Mouse (Mus musculus): ENCODE data around the gene Mndal. TPM values are rescaled to one million over a fixed set of nuclear protein-coding genes. Genes with fewer than 3 reads are reported as not detected.
"Not testable (repeated sequence)": the region's sequence is repeated elsewhere in the genome, so short reads cannot be mapped to it uniquely, and the experiment has no call there.

Gene Mndal
- 1.9 and 2.5 TPM in 2 replicates for polyA plus RNA-seq (2014; fragmentation: Nextera tagmentation; extraction: Ambion mirVana)

DNA sequence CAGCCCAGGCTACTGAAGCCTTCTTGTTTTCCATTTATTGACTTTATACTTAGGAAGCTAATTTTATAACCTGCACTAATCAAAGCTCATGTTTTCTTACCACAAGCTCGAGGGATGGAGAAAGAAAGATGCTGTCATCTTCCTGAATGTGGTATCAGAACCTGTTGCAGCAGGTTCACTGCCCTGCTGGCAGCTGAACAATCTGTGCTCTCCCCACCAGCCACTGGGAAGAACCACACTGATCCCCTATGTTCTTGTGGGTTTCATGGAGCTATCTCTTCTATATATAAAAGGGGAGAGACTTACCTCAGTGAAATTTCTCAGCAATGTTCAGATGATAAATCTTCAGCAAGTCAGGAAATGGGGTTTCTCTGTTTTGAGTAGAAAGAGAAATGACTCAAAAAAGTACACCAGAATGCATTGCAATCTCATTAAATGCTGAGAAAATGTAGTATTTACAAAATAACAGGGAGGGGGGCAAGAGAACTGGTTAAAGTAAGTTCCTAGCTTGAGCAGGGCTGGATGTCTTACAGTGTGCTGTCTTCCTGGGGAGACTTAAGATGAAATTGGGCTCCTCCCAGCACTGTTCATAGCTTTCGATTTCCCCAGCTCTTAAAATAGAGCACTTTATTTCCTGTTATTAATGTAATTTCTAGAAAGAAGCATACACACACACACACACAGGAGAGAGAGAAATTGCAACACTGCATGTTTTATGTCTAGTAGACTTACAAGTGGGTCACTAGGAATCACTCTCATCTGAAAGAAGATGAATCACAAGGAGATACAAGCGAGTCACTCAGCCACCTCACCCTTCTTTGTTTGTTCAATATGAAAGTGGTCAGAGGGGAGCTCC lies at the start of gene Mndal, which contains the start of gene Ifi203:
TSS of gene Mndal (minus strand) at position 568 of the 856 bp plus-strand sequence.
TSS of gene Ifi203 (minus strand) at position 749 of the 856 bp plus-strand sequence.
- not testable (repeated sequence) for ATAC-seq (ENCODE audit: insufficient number of reproducible peaks, insufficient read depth, low FRiP score, low read depth); H3K27ac ChIP-seq (ENCODE audit: low read length); H3K9me3 ChIP-seq (ENCODE audit: control insufficient read depth, low read depth, low read length); H3K36me3 ChIP-seq (ENCODE audit: control insufficient read depth, insufficient read depth, low read length); H3K4me1 ChIP-seq (ENCODE audit: control insufficient read depth, insufficient read depth, low read length); H3K9ac ChIP-seq (replicated peaks; ENCODE audit: low read depth, low read length); H3K4me3 ChIP-seq (ENCODE audit: low read depth, low read length); H3K4me2 ChIP-seq (replicated peaks; ENCODE audit: low read depth, low read length); H3K27me3 ChIP-seq (ENCODE audit: control insufficient read depth, insufficient read depth, low read length)
- WGBS: 72% methylated on average over 3 of the region's 3 CpGs

DNA sequence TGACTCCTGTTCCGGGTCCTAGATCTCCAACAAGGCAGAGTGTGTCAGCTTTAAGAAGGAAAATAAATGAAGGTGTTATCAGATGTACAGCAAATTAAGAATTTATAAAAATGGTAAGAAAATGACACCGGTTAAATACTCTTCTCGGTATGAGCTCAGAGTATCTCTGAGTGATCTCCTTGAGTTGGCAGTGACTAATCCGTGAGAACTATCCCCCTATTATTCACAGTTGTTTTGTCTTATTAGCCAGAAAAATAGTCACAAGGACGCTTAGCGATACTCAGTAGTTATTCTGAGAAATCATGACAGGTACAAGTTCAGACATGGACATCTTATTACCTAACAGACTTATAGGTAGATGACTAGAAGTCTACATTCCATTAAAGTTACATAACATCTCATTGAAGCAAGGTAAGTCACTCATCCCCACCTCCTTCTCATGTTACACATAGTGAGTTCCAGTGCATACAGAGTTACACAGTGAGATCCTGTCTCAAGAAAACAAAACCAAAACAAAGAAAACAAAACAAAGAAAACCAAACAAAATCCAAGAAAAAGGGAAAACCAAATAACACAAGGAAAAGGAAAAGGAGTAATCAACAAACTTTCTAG lies 40.5 kb upstream of the Mndal start, which contains the start of gene Ifi202b:
TSS of gene Ifi202b (minus strand) at position 51 of the 612 bp plus-strand sequence.
- not testable (repeated sequence) for ATAC-seq (ENCODE audit: insufficient number of reproducible peaks, insufficient read depth, low FRiP score, low read depth); H3K9ac ChIP-seq (replicated peaks; ENCODE audit: low read depth, low read length); H3K4me2 ChIP-seq (replicated peaks; ENCODE audit: low read depth, low read length); H3K9me3 ChIP-seq (ENCODE audit: control insufficient read depth, low read depth, low read length); H3K4me1 ChIP-seq (ENCODE audit: control insufficient read depth, insufficient read depth, low read length); H3K36me3 ChIP-seq (ENCODE audit: control insufficient read depth, insufficient read depth, low read length); H3K4me3 ChIP-seq (ENCODE audit: low read depth, low read length); H3K27me3 ChIP-seq (ENCODE audit: control insufficient read depth, insufficient read depth, low read length); H3K27ac ChIP-seq (ENCODE audit: low read length)
- WGBS: 83% methylated on average over 6 of the region's 6 CpGs

GRCm38 (mm10) chr1:173981038-173981437 lies 38.7 kb upstream of the Mndal start:
- H3K9me3 ChIP-seq (ENCODE audit: control insufficient read depth, low read depth, low read length); H3K4me3 ChIP-seq (ENCODE audit: low read depth, low read length); H3K4me2 ChIP-seq (replicated peaks; ENCODE audit: low read depth, low read length); H3K36me3 ChIP-seq (ENCODE audit: control insufficient read depth, insufficient read depth, low read length); H3K27ac ChIP-seq (ENCODE audit: low read length); H3K27me3 ChIP-seq (ENCODE audit: control insufficient read depth, insufficient read depth, low read length); ATAC-seq (ENCODE audit: insufficient number of reproducible peaks, insufficient read depth, low FRiP score, low read depth); H3K9ac ChIP-seq (replicated peaks; ENCODE audit: low read depth, low read length); H3K4me1 ChIP-seq (ENCODE audit: control insufficient read depth, insufficient read depth, low read length): not testable (repeated sequence)
- 25% methylated on average over 3 of the region's 3 CpGs for WGBS

DNA sequence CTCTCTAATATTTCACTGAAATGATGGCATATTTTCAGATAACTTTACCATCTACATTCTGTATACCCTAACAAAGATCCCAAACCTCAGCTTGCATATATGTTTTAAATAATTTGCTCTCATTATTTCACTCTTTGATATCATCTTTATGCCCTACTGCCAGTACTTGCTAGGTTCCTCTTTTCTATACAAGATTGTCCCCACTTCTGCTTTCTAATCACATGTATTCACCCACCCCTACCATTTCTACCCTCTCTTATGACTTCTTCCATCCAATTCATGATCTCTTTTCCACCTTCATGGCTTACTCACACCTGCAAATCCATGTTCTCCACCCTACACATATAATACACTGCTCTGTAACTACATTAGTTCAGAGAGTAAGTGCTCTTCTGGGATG lies 35.3 kb upstream of the Mndal start:
- H3K4me1 ChIP-seq (ENCODE audit: control insufficient read depth, insufficient read depth, low read length): no peaks in the 10 kb centered on the region
- no peak overlapping the region for H3K4me2 ChIP-seq (replicated peaks; ENCODE audit: low read depth, low read length)
- H3K9ac ChIP-seq (replicated peaks; ENCODE audit: low read depth, low read length): no peak overlapping the region
- no peak for ATAC-seq (ENCODE audit: insufficient number of reproducible peaks, insufficient read depth, low FRiP score, low read depth)
- H3K9me3 ChIP-seq (ENCODE audit: control insufficient read depth, low read depth, low read length): no peaks in the 10 kb centered on the region
- no peak overlapping the region for H3K4me3 ChIP-seq (ENCODE audit: low read depth, low read length)
- no peaks in the 10 kb centered on the region for H3K27me3 ChIP-seq (ENCODE audit: control insufficient read depth, insufficient read depth, low read length)
- H3K36me3 ChIP-seq (ENCODE audit: control insufficient read depth, insufficient read depth, low read length): no peaks in the 10 kb centered on the region
- H3K27ac ChIP-seq (ENCODE audit: low read length): no peak overlapping the region

DNA sequence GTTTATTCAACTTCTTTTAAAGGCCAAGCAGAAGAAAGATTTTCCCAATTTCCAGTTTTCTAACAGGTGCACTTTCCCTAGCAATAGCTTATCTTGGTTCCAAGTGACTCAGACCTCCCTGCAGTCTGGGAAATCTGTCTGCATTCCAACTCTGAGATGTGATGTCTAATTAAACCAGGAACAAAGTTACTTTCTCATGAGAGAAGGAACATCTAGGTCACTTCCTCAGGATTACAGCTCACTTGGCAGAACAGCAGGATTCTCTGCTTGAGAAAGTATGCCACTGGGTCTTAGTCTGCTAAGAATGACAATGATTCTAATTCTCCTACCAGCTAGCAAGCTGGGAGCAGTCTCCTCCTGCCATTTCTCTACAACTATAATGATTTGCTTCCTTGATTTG lies 30.8 kb upstream of the Mndal start:
- Histone ChIP-seq H3K9me3 (ENCODE audit: control insufficient read depth, low read depth, low read length) (no peaks in the 10 kb centered on the region), H3K4me2 (replicated peaks; ENCODE audit: low read depth, low read length) (no peak overlapping the region), H3K27ac (ENCODE audit: low read length) (no peak overlapping the region), H3K9ac (replicated peaks; ENCODE audit: low read depth, low read length) (no peak overlapping the region), H3K36me3 (ENCODE audit: control insufficient read depth, insufficient read depth, low read length) (no peaks in the 10 kb centered on the region), H3K4me3 (ENCODE audit: low read depth, low read length) (no peak overlapping the region), H3K4me1 (ENCODE audit: control insufficient read depth, insufficient read depth, low read length) (no peaks in the 10 kb centered on the region), H3K27me3 (ENCODE audit: control insufficient read depth, insufficient read depth, low read length) (no peaks in the 10 kb centered on the region)
- ATAC-seq (ENCODE audit: insufficient number of reproducible peaks, insufficient read depth, low FRiP score, low read depth): no peak

DNA sequence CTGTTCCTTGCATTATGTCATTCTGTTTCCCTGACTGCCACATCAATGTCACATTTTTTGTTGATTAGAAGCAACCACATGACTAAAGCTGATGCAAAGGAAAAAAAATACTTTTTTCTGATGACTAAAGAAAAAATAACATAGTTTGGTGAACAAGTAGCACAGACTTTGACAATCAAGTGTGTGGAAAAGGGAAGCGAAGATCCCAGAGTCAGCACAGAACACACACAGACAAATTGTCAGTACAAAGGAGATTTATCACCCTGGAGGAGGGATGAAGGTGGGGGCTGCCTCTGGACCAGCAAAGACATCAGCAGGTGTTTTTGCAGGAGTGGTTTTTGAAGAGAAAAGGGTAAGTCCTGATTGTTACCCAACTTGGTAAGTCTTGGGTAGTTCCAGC lies 19.2 kb upstream of the Mndal start:
- H3K4me2 ChIP-seq (replicated peaks; ENCODE audit: low read depth, low read length); H3K9me3 ChIP-seq (ENCODE audit: control insufficient read depth, low read depth, low read length); ATAC-seq (ENCODE audit: insufficient number of reproducible peaks, insufficient read depth, low FRiP score, low read depth); H3K36me3 ChIP-seq (ENCODE audit: control insufficient read depth, insufficient read depth, low read length); H3K27ac ChIP-seq (ENCODE audit: low read length); H3K4me3 ChIP-seq (ENCODE audit: low read depth, low read length); H3K4me1 ChIP-seq (ENCODE audit: control insufficient read depth, insufficient read depth, low read length); H3K27me3 ChIP-seq (ENCODE audit: control insufficient read depth, insufficient read depth, low read length); H3K9ac ChIP-seq (replicated peaks; ENCODE audit: low read depth, low read length): not testable (repeated sequence)
- WGBS: 76% methylated on average over 1 of the region's 1 CpGs

DNA sequence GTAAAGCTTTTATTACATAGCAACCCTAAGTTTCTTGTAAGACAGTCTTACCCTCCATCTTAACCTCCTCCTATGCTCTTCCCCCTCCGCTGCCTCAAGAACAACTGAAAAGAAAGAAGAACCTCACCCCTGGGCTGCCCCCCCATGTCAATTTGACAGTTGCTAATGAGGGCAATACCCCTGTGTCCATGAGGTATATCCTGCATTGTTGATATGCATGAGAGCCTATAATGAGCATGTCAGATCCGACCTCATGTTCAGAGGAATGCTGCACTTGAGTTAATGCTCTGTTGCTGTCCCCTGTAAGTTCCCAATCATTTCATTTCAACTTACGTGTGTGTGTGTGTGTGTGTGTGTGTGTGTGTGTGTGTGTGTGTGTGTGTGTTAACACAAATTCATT lies 17.7 kb upstream of the Mndal start:
- not testable (repeated sequence) for H3K4me1 ChIP-seq (ENCODE audit: control insufficient read depth, insufficient read depth, low read length); ATAC-seq (ENCODE audit: insufficient number of reproducible peaks, insufficient read depth, low FRiP score, low read depth); H3K9ac ChIP-seq (replicated peaks; ENCODE audit: low read depth, low read length); H3K27ac ChIP-seq (ENCODE audit: low read length); H3K36me3 ChIP-seq (ENCODE audit: control insufficient read depth, insufficient read depth, low read length); H3K27me3 ChIP-seq (ENCODE audit: control insufficient read depth, insufficient read depth, low read length); H3K9me3 ChIP-seq (ENCODE audit: control insufficient read depth, low read depth, low read length); H3K4me3 ChIP-seq (ENCODE audit: low read depth, low read length); H3K4me2 ChIP-seq (replicated peaks; ENCODE audit: low read depth, low read length)
- 77% methylated on average over 3 of the region's 3 CpGs for WGBS

DNA sequence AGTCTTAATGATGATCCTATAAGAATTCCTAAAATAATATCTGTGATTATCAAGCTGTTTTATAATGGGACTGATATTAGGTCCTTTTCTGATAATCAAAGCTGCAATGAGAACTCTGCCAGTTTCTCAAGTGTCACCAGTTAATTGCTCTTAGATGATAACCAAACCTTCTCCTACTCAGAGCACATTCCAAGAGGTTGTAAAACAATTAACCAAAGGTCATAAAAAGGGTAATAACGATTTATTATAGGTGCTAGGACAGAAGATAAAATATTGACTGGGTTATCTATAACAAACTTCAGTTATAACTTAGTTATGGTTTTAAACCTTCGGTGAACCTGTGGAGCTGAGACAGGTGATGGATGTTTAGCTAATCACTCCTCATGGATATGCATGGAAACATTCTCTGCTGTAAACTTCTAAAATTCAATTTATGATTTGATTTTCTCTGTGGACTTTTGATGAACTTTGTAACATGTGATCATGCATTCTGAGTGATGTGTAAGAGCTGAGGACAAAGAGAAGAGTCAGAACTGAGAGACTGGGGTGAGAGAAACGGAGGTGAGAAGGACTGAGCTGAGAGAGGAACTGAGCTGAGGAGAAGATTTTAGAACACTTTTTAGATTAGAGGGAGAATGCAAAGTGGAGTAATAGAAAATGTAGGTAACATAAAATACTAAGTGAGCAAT lies 13.7 kb upstream of the Mndal start:
- H3K4me3 ChIP-seq (ENCODE audit: low read depth, low read length); ATAC-seq (ENCODE audit: insufficient number of reproducible peaks, insufficient read depth, low FRiP score, low read depth): not testable (repeated sequence)
- WGBS: 28% methylated on average over 3 of the region's 3 CpGs

More for the DNA sequence above, 13.7 kb upstream of the Mndal start:
- not testable (repeated sequence) for H3K4me1 ChIP-seq (ENCODE audit: control insufficient read depth, insufficient read depth, low read length); H3K4me2 ChIP-seq (replicated peaks; ENCODE audit: low read depth, low read length); H3K9me3 ChIP-seq (ENCODE audit: control insufficient read depth, low read depth, low read length); H3K27me3 ChIP-seq (ENCODE audit: control insufficient read depth, insufficient read depth, low read length); H3K27ac ChIP-seq (ENCODE audit: low read length); H3K36me3 ChIP-seq (ENCODE audit: control insufficient read depth, insufficient read depth, low read length); H3K9ac ChIP-seq (replicated peaks; ENCODE audit: low read depth, low read length)

All from stomach, embryonic 14.5 days (tissue).